Mouse (Mus musculus) MEL (cell line): ENCODE data around the gene Nr2c2ap.

Source experiments
- CTCF ChIP-seq, 3 experiments: IDR thresholded peaks in 2 of 3; conservative IDR thresholded peaks in 1 of 3; 2 replicates each; pipeline ENCODE4 v1.5.1; 2011 to 2012; ENCODE audit warnings: low read length in 3 of 3, low read depth in 2 of 3, mild to moderate bottlenecking in 2 of 3, improper control_type of control experiment in 1 of 3, inconsistent platforms in 1 of 3, mixed read lengths in 1 of 3, moderate library complexity in 1 of 3; ENCODE audit not compliant: control insufficient read depth in 1 of 3, insufficient read depth in 1 of 3, poor library complexity in 1 of 3, severe bottlenecking in 1 of 3
- E2F4 ChIP-seq: IDR thresholded peaks from 2 replicates; pipeline ENCODE4 v1.6.1; 2011; ENCODE audit warnings: low read depth, low read length, improper control_type of control experiment, borderline replicate concordance
- EP300 ChIP-seq, 2 experiments: IDR thresholded peaks; 2 replicates each; pipeline ENCODE4 v1.6.1; 2011; ENCODE audit warnings: improper control_type of control experiment in 2 of 2, low read length in 2 of 2, low read depth in 1 of 2, mild to moderate bottlenecking in 1 of 2
- GATA1 ChIP-seq: IDR thresholded peaks from 2 replicates; pipeline ENCODE4 v1.6.1; 2011; ENCODE audit warnings: low read depth, low read length, improper control_type of control experiment
- HCFC1 ChIP-seq: IDR thresholded peaks from 2 replicates; pipeline ENCODE4 v1.6.1; 2012; ENCODE audit warnings: low read depth, mild to moderate bottlenecking, inconsistent platforms, low read length, improper control_type of control experiment, moderate library complexity
- JUND ChIP-seq: IDR thresholded peaks from 2 replicates; pipeline ENCODE4 v1.6.1; 2011; ENCODE audit warnings: low read depth, mild to moderate bottlenecking, improper control_type of control experiment, low read length
- MAFK ChIP-seq: IDR thresholded peaks from 2 replicates; pipeline ENCODE4 v1.6.1; 2011; ENCODE audit warnings: low read depth, mild to moderate bottlenecking, low read length, improper control_type of control experiment, borderline replicate concordance
- MAX ChIP-seq: IDR thresholded peaks from 2 replicates; pipeline ENCODE4 v1.6.1; 2011; ENCODE audit warnings: low read length, improper control_type of control experiment
- POLR2A ChIP-seq, 2 experiments: IDR thresholded peaks; 2 replicates each; pipeline ENCODE4 v1.6.1; 2011 to 2012; ENCODE audit warnings: low read length in 2 of 2, mild to moderate bottlenecking in 2 of 2, control low read depth in 1 of 2, improper control_type of control experiment in 1 of 2, low read depth in 1 of 2, moderate library complexity in 1 of 2; ENCODE audit not compliant: control insufficient read depth in 1 of 2, insufficient read depth in 1 of 2, poor library complexity in 1 of 2
- POLR2AphosphoS5 ChIP-seq: IDR thresholded peaks from 2 replicates; pipeline ENCODE4 v1.6.1; 2012; ENCODE audit warnings: low read depth, borderline replicate concordance, mild to moderate bottlenecking, inconsistent platforms, low read length, moderate library complexity, mixed read lengths
- TCF12 ChIP-seq: IDR thresholded peaks from 2 replicates; pipeline ENCODE4 v1.6.1; 2014; ENCODE audit warnings: low read depth, mild to moderate bottlenecking, inconsistent platforms, low read length, improper control_type of control experiment, moderate library complexity
- USF1 ChIP-seq: IDR thresholded peaks from 2 replicates; pipeline ENCODE4 v1.6.1; 2014; ENCODE audit warnings: low read depth, mild to moderate bottlenecking, inconsistent platforms, low read length, improper control_type of control experiment, moderate library complexity
- ZKSCAN1 ChIP-seq: IDR thresholded peaks from 2 replicates; pipeline ENCODE4 v1.6.1; 2012; ENCODE audit warnings: low read depth, mild to moderate bottlenecking, inconsistent platforms, low read length, improper control_type of control experiment, moderate library complexity

DNA sequence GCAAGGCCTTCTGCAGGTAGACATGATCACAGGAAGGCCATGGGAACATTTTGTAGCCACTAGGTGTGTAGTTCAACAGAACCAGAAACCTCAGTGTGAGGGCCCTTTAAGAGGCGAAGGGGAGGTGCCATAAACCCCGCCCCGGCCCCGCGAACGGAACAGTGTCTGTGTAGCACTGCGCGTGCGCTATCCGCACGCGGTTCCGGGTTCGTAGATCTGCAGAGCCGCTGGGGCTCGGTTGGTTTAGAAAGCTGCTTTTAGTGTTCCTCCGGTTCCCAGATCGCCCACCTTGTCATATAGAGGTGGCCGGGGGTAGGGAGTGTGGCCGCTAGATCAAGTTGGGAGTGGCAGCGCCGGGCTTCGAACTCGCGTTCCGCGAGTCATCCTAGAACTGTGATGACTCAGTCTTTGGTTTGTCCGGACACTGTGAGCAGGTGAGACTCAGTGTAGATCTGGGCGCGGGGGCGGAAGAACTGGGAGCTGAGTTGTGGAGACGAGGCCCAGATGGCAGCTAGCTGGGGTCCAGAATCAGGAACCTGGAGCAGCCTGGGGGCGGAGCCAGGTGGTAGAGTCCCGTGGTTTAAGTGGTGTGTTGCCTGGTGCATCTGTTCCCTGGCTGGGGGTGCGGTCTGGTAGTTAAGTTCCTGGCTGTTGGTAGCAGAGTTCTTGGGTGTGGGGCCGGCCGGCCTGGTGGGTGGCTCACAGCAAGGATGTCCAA lies at the start of gene Nr2c2ap:
- TF ChIP-seq POLR2A (IDR thresholded peaks at IDR 0.05; ENCODE audit: control insufficient read depth in 1 of 2, insufficient read depth in 1 of 2, low read depth in 1 of 2, low read length in 2 of 2, poor library complexity in 1 of 2) (peak; percentile 79 to 96), CTCF (IDR thresholded peaks at IDR 0.05 in 2 of 3, conservative IDR thresholded peaks at IDR 0.05 in 1 of 3; ENCODE audit: control insufficient read depth in 1 of 3, insufficient read depth in 1 of 3, low read depth in 2 of 3, low read length in 3 of 3, poor library complexity in 1 of 3, severe bottlenecking in 1 of 3) (no peak), MAX (peak; percentile 85), GATA1 (no peak), ZKSCAN1 (no peak), USF1 (0 out of 2 replicates have a peak, but pooled peaks have one; percentile 5), HCFC1 (peak; percentile 85), JUND (no peak), POLR2AphosphoS5 (no peak), EP300 (IDR thresholded peaks at IDR 0.05; ENCODE audit: low read depth in 1 of 2, low read length in 2 of 2) (no peak), MAFK (no peak), E2F4 (no peak), TCF12 (no peak)
